Mouse (Mus musculus) mesoderm, embryonic 11.5 days (tissue): ENCODE measurements at regions not wholly inside any gene's neighbourhood (a gene's known extent, or its start where the extent isn't known, plus 50 kb on each side); places are given as distances from the start of the nearest gene placed in this dataset.
"Not testable (repeated sequence)": the region's sequence is repeated elsewhere in the genome, so short reads cannot be mapped to it uniquely, and the experiment has no call there.

Experiments used
- DNase-seq: peaks from one replicate; pipeline ENCODE4 v3.0.0-alpha.2; 2012; ENCODE audit warnings: low read depth, low spot score

- no peak for DNase-seq
Measured at GRCm38 (mm10) chr7:137977527-137977926, 420.0 kb downstream of the Tcerg1l start.

- DNase-seq: no peak
Measured at GRCm38 (mm10) chr7:137979361-137979760, 418.2 kb downstream of the Tcerg1l start.

- peak; percentile 51 for DNase-seq
Measured at GRCm38 (mm10) chr7:138005806-138006205, 391.7 kb downstream of the Tcerg1l start.

GRCm38 (mm10) chr7:138006971-138007370 is 390.6 kb downstream of the Tcerg1l start:
- peak; percentile 6 for DNase-seq

- no peak for DNase-seq
Measured at GRCm38 (mm10) chr7:138008601-138009000, 388.9 kb downstream of the Tcerg1l start.

- DNase-seq: not testable (repeated sequence)
Measured at GRCm38 (mm10) chr7:138024021-138024420, 373.5 kb downstream of the Tcerg1l start.

GRCm38 (mm10) chr7:138051696-138052095 is 345.8 kb downstream of the Tcerg1l start:
- peak; percentile 70 for DNase-seq

- no peak for DNase-seq
Measured at GRCm38 (mm10) chr7:138054756-138055155, 342.8 kb downstream of the Tcerg1l start.

GRCm38 (mm10) chr7:138061116-138061515 is 336.4 kb downstream of the Tcerg1l start:
- DNase-seq: peak; percentile 70

GRCm38 (mm10) chr7:138066921-138067320 is 330.6 kb downstream of the Tcerg1l start:
- no peak for DNase-seq

GRCm38 (mm10) chr7:138075231-138075630 is 322.3 kb downstream of the Tcerg1l start:
- no peak for DNase-seq

GRCm38 (mm10) chr7:138083980-138084379 is 313.6 kb downstream of the Tcerg1l start:
- DNase-seq: peak; percentile 98

GRCm38 (mm10) chr7:138107471-138108210 is 289.9 kb downstream of the Tcerg1l start:
- no peak for DNase-seq

- DNase-seq: peak; percentile 35
Measured at GRCm38 (mm10) chr7:138121497-138121896, 276.0 kb downstream of the Tcerg1l start.

- no peak for DNase-seq
Measured at GRCm38 (mm10) chr7:138129701-138130100, 267.8 kb downstream of the Tcerg1l start.

GRCm38 (mm10) chr7:138133427-138133826 is 264.1 kb downstream of the Tcerg1l start:
- DNase-seq: no peak

GRCm38 (mm10) chr7:138137934-138138333 is 259.6 kb downstream of the Tcerg1l start:
- DNase-seq: no peak

GRCm38 (mm10) chr7:138139766-138140165 is 257.8 kb downstream of the Tcerg1l start:
- no peak for DNase-seq

- DNase-seq: no peak
Measured at GRCm38 (mm10) chr7:138149496-138149895, 248.0 kb downstream of the Tcerg1l start.

GRCm38 (mm10) chr7:138153455-138154167 is 243.9 kb downstream of the Tcerg1l start:
- DNase-seq: peak; percentile 27
